Mouse (Mus musculus): ENCODE measurements around the gene Reep6.

Reep6 gene

GRCm38 (mm10) chr10:80348981-80349380 is 19.2 kb downstream of the Reep6 start:
- DNase-seq (ENCODE audit: low read depth in 1 of 2, low spot score in 2 of 2), result no peak

- peak; percentile 73 to 79 for DNase-seq (ENCODE audit: low read depth in 1 of 2, low spot score in 2 of 2)
These were observed 20.5 kb downstream of the Reep6 start for GRCm38 (mm10) chr10:80350292-80350691.

- no peak for DNase-seq (ENCODE audit: low read depth in 1 of 2, low spot score in 2 of 2)
These were observed 22.1 kb downstream of the Reep6 start for GRCm38 (mm10) chr10:80351896-80352295.

GRCm38 (mm10) chr10:80352727-80353126 is 23.0 kb downstream of the Reep6 start:
- DNase-seq (ENCODE audit: low read depth in 1 of 2, low spot score in 2 of 2), result no peak

- DNase-seq (ENCODE audit: low read depth in 1 of 2, low spot score in 2 of 2), result no peak
These were observed 25.7 kb downstream of the Reep6 start for GRCm38 (mm10) chr10:80355431-80355830.

DNA sequence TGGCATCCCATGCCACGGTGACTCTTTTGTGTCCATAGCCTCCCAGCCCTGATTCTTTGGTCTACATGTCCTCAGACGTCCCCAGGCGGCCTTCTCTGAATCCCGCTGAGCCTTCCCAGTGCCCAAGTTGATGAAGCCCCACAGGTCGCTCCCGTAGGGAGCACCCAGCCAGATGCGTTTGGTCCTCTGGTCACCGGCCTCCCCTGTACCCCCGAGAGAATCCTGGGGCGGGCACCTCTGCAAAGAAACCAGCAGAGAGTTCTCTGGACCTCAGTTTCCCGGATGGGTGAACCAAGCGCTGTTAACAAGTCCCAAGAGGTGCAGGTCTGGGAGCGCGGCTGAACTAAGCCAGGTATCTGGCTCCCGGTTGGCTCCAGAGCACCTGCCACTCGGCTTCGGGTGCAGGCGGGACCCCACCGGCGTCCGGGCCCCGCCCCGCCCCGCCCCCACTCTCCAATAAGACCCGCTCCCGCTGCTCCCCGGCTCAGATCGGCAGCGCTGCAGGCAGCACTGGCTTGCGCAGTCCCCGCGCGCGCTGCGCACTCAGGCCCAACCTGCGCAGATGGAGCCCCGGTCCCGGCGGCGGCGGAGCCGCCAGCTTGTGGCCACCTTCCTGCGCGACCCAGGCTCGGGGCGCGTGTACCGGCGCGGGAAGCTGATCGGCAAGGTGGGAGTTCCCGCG is 26.4 kb downstream of the Reep6 start, which contains the start of gene Plk5:
Gene Plk5 (plus strand): TSS at position 459 of the 682 bp plus-strand sequence.
- no peak for DNase-seq (ENCODE audit: low read depth in 1 of 2, low spot score in 2 of 2)

DNA sequence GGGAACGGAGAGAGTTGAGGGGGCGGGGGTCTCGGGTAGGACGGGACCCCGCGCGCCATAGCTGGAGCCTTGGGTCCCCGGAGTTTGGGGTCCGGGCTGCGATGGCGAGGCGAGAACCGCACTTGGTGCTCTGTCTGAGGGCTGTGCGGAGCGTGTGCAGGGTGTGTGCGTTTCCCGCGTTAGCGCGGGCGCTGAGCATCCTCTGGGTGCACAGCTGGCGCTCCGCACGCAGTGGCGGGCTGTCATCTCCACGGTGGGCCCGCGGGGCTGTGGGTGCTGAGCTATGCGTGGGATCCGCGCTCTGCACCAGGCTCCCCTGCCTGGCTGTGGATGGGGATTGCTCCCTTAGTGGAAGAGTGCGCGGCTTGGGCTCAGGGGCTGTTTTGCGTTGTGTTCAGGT is 27.0 kb downstream of the Reep6 start:
- DNase-seq (ENCODE audit: low read depth in 1 of 2, low spot score in 2 of 2), result no peak

- DNase-seq (ENCODE audit: low read depth in 1 of 2, low spot score in 2 of 2), result no peak
These were observed 27.6 kb downstream of the Reep6 start for GRCm38 (mm10) chr10:80357336-80357735.

- no peak for DNase-seq (ENCODE audit: low read depth in 1 of 2, low spot score in 2 of 2)
These were observed 28.4 kb downstream of the Reep6 start for GRCm38 (mm10) chr10:80357994-80358639.

GRCm38 (mm10) chr10:80363734-80364133 is 34.0 kb downstream of the Reep6 start:
- no peak for DNase-seq (ENCODE audit: low read depth in 1 of 2, low spot score in 2 of 2)

- no peak for DNase-seq (ENCODE audit: low read depth in 1 of 2, low spot score in 2 of 2)
These were observed 36.0 kb downstream of the Reep6 start for GRCm38 (mm10) chr10:80365736-80366135.

- no peak for DNase-seq (ENCODE audit: low read depth in 1 of 2, low spot score in 2 of 2)
These were observed 38.2 kb downstream of the Reep6 start for GRCm38 (mm10) chr10:80367954-80368353.

DNA sequence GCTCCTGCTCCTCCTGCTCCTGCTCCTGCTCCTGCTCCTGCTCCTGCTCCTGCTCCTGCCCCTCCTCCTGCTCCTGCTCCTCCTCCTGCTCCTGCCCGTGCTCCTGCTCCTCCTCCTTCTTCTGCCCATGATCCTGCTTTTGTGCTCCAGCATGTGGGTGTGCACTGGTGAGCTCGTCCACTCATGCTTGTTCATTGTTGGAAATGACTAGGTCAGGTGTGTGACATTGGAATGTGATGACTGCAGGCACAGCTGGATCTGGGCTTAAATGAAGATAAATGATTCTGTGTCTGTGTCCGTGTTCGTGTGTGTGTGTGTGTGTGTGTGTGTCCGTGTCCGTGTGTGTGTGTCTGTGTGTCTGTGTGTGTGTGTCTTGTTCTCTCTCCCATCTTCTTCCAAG is 38.6 kb downstream of the Reep6 start:
- DNase-seq (ENCODE audit: low read depth in 1 of 2, low spot score in 2 of 2), result no peak

DNA sequence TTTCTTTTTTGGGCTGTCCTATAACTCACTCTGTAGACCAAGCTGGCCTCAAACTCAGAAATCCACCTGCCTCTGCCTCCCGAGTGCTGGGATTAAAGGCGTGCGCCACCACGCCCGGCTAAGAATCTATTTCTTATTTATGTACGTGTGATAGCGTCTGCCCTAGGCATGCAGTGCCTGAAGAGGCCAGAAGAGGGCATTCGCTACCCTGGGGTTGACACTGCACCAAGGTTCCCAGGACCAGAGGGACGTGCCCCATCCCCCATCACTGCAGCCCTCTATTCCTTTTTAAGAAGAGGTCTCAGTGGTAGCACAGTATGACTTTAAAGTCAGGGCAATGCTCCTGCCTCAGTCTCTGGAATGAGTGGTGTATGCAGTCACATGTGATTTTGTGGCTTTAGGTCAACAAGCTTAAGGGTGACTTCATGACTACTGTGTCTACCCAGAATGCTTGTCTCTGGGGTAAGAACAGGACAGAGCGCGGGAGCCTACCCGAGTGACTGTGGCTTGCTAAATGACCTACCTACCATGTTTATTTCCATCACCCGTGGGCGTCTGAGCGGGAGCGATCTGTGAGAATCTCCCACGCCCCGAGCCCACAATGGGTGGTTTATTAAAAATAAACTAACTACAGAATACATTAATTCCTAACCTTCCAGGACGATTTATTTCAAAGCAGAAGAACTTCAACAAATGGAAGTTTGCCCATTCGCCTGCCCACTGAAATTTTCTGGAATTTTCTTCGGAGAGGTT is 40.4 kb downstream of the Reep6 start:
- DNase-seq (ENCODE audit: low read depth in 1 of 2, low spot score in 2 of 2), result no peak

DNA sequence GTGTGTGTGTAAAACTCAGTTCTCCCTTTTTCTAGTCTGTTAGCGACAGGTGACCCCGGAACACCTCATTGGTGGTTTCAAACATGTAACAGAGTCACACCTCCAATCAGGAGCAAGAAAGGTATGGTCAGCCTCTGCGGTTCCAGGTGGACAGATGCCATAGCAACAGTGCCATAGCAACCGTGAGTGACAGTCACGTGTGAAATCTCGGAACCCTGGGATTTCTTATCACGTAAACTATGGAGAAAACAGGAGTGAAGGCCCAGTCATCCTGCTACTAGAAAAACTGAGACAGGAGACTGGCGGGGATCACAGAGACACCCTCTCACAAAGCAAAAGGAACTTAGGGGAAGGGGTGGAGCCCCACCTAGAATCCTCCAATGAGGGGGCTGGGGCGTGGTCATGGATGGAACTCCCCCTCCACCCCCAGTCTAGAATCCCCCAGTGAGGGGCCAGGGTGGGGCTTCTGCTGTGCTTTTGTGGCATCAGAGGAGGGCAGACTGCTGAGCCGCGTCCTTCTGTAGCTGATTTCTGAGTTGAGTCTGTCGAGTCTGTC is 41.7 kb downstream of the Reep6 start:
- no peak for DNase-seq (ENCODE audit: low read depth in 1 of 2, low spot score in 2 of 2)

GRCm38 (mm10) chr10:80371983-80372382 is 42.2 kb downstream of the Reep6 start:
- DNase-seq (ENCODE audit: low read depth in 1 of 2, low spot score in 2 of 2), result no peak

DNA sequence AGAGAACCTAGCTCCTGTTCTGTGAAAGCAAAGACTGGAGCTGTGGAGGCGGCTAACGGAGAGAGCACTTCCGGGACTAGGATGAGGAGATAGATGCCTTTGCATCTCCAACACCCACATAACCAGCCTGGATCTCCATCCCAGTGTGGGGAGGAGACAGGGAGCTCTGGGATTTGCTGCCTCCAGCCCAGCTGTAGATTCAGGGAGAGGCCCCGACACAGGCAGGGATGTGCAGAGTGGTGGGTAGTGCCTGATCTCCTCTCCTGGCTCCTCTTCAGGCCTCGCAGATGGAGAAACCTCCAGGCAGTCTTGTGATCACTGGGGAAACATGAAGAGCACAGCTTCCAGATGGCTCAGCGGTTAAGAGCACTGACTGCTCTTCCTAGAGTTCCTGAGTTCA is 43.0 kb downstream of the Reep6 start:
- DNase-seq (ENCODE audit: low read depth in 1 of 2, low spot score in 2 of 2), result no peak

- DNase-seq (ENCODE audit: low read depth in 1 of 2, low spot score in 2 of 2), result peak; percentile 45 to 60
These were observed 44.3 kb downstream of the Reep6 start for GRCm38 (mm10) chr10:80374063-80374462.

DNA sequence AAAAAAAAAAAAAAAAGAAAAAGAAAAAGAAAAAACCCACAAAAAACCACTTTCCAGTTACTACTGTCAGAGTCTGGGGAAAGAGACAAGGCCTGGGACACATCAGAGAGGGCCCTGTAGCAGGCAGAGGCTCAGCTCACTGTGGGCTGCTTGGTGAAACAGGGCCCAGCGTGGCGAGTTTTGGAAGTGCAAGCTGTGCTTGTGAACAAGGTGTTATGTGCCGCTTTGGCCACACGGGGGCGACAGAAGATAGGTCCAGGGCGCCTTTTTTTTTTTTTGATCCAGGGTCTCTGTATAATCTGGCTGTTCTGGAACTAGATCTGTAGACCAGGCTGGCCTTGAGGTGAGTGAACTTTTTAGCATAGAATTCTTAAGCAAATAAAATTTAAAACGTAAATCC is 46.4 kb downstream of the Reep6 start:
- DNase-seq (ENCODE audit: low read depth in 1 of 2, low spot score in 2 of 2), result peak; percentile 78 to 80

GRCm38 (mm10) chr10:80377716-80378115 is 48.0 kb downstream of the Reep6 start:
- DNase-seq (ENCODE audit: low read depth in 1 of 2, low spot score in 2 of 2), result no peak

DNA sequence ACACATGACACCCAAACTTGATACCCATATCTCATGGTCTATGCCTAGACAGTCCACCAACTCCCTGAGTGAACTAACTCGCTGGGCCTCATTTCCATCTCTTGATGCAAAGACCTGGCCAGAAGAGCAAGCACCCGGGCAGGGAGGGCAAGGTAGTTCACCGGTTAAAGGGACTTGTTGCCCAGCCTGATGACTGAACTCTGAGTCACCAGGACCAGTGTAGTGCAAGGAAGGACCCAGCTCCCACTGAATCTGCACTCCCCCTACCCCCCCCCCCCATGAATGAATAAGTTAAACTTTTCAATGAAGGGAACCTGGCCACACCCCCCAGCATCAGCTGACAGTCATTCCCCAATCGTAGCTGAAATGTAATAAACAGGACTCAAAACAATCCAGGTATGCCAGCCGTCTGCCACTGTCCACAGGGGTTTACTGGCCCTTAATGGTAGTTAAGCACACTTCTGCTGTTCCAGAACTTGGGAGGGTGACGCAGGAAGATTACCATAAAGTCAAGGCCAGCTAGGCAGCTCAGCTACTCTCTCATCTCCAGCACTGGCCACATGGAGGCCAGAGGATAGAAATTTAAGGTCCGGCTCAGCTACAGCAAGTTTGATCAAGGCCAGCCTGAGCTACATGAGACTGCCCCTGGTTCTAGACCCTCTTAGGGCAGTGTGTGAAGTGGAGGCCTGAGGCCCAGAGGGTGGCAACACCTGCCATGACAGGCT is 53.0 kb downstream of the Reep6 start:
- DNase-seq (ENCODE audit: low read depth in 1 of 2, low spot score in 2 of 2), result no peak
